Mouse (Mus musculus) fat pad, adult 2 months (tissue): ENCODE measurements at regions not wholly inside any gene's neighbourhood (a gene's known extent, or its start where the extent isn't known, plus 50 kb on each side); places are given as distances from the start of the nearest gene placed in this dataset.
"Not testable (repeated sequence)": the region's sequence is repeated elsewhere in the genome, so short reads cannot be mapped to it uniquely, and the experiment has no call there.

Experiments used
- DNase-seq: peaks from one replicate; pipeline ENCODE4 v3.0.0-alpha.2; 2011; ENCODE audit warnings: low read depth, low spot score; ENCODE audit errors: extremely low read depth

DNA sequence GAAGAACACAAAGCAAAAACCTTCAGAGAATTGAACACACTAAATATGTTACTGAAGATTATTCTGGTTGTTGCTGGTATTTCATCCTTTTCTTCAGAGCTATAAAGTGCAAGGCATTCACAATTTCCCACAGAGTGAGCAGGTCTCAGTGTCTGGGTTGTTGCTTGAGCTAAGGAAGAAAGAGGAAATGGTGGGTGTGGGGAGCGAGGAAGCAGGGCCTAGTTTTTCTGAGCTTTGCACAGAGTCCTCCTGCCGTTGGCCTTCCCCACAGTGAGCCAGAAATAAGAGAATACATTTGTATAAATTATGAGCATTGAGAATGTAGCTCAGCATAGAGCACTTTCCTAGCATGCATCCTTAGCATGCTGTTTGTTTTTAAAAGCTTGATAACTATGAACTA lies 120.8 kb upstream of the Tbl1xr1 start:
- DNase-seq, result no peak

DNA sequence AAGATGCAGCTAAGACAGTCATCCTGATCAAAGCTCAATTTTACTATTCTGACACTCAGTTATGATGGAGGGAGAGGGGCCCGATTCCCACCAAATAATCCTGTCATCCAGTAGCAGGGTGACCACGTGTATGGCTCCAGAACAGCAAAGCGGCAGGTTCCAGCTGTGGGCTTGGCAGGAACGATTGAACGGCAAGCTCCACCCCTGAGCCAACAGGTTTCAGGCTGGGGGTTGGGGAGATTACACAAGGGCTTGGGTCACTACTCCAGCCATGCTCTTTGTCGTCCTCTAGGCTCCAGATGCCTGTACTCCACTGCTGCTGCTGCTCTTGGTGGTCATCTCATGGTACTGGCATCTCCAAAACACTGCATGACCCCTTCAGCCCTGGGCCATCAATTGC lies 119.3 kb upstream of the Tbl1xr1 start:
- not testable (repeated sequence) for DNase-seq

DNA sequence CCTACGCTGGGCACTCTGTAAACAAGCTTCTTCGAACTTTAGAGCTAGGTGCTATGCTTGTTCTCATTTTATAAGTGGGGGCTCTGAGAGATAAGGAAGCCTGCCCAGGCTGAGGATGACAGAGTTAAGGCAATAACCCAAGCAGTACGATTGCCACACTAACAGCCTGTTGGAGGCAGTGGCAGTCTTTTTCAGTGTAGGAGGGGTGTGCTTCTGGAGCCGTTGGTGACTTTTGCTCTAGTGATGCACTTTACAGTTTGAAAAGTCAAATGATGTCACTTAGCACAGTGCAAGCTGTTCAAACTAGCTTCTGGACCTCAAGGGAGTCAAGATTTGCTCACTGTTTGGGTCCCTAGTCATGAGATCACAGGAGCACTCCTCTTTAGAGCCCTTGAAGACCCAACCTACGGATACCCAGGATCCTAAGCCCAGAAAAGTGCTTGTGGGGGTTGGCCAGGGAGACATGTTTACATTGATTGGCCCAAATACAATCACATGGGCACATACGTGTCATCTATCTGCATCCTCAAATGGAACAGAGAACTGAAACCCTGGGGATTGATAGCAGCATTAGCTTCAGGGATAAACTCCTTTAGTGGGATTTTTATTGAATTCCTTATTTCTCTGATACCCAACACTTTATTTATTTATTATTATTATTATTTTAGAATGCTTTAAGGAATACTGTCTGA lies 117.7 kb upstream of the Tbl1xr1 start:
- DNase-seq, result no peak

DNA sequence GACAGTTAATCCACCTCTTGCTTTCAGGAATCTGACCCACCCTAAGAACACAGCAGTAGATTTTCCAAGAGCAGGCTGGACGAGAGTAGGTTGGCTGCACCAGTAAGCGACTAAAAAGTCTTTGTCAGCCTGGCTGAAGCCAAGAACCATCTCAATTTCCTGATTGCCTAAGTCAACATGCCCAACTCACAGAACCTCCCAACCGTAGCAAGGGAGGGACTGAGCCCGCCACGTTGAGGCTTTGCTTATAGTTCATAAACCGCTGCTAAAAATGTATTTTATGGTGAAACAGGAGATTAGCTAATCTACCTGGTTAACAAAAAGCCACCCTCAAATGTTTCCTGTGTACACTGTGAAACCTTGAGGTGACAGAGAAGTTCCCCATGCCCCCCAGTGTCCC lies 115.4 kb upstream of the Tbl1xr1 start:
- DNase-seq, result no peak

DNA sequence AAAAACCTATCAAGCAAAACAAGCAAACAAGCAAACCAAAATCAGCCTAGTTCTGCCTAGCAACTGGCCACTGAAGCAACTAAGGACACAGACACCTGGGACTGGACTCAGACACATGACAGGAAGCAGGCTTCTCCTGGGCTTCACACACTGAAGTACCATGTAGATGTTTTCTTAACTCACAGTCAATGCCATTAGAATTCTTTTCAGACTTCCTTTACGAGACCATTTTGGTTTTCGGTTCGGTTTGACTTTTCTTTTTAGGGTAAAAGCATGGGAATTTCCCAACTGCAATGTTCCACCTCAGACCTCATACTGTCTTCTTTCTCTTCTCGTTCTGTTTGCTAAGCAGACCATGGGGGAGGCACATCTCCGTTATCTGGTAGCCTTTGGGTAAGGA lies 114.7 kb upstream of the Tbl1xr1 start:
- DNase-seq, result no peak

DNA sequence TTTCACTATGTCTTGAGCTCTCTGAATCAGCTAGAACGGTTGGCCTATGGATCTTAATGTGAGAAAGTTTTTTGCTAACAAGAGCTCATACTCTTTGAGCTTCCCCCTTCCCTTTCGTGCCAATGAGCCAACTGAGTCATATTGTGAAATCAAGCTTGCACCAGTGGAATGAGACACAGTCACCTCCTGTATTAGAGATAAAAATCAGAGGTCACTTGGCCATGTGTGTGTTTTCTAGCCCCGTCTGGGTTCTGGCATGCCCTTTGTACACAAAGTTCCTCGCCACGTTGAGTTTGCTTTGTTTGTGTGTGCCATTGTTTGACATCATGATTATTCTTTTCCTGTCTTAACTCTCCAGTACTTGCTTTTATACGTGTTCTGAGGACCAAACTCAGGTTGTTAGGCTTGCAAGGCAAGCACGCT lies 114.1 kb upstream of the Tbl1xr1 start:
- DNase-seq, result no peak

DNA sequence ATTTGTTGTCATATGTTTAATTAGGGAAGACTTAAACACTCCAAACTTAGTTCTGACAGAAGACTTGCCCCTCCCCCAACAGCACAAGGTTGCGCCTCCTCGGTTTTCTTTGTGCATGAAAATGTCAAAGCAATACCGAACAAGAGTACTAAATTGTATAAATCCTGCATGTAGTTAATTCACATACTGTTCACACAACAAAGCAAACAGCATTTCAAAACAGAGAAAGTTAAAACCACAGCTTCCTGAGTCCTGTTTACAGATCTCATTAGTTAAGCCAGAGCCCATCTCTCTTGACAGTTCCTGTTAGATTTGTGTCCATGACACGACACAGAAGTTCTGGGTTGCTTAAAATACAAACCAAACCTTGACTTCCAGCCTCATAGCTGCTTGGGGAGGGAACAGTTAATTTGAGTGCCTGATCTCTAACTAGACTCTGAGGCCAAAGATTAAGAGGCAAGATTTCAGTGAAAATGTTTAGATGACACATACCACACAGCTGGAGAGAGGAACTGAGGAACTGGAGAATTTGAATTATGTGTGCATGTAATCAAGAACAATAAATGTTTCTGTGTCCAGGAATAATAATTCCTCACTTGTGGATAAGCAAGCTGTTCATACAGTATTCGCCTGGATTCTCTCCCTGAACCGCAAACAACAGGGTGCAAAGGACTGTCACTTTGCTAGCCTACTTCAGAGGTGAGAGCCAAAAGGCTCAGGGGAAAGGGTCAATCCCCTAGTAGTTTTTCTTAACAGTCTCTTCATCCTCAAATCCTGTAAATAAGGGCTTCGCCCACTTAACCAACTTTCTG lies 113.3 kb upstream of the Tbl1xr1 start:
- DNase-seq, result no peak

DNA sequence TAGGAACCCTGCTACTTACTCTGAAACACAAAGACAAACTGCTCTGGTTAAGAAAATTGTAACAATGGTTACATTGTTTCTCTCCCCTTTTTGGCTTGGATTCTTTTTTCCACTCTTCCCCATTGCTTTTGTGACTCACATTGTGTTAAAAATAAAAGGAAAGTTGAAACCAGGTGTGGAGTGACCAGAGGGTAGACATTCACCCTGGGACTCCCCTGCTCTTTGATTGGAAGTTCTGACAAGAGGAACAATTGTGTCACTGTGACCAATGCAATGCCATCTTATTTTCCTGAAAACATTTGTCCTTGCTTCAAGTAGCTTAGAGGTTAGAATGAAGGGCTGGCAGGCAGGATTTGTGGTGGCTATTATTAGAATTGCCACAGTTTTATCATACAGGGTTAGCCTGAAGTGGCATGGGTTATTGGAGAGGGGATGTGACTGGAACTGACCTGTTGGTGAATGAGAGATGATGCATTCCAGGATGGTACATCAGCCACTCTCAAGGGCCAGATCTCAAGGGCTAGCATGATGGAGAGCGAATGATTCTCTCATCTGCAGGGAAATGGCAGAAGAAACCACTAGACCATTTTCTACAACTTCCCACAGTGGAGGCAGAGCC lies 112.6 kb upstream of the Tbl1xr1 start:
- DNase-seq, result no peak

DNA sequence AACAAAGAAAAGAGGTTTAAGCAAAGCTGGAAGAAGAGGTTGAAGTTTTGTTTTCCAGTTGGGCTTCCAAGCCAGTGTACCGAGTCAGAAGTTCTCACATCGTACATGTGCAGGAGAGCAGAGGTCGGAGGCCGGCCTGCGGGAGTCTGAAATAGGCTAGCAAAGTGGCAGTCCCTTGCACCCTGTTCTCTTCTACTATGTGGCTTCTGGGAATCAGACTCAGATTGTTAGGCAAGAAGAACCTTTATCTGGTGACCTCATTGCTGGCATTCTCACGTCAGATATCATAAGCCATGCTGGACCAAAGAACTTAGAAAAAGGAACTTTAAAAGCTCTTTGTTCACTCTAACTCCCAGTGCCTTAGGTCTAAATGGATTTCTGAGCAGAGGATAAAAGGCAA lies 112.0 kb upstream of the Tbl1xr1 start:
- no peak for DNase-seq

DNA sequence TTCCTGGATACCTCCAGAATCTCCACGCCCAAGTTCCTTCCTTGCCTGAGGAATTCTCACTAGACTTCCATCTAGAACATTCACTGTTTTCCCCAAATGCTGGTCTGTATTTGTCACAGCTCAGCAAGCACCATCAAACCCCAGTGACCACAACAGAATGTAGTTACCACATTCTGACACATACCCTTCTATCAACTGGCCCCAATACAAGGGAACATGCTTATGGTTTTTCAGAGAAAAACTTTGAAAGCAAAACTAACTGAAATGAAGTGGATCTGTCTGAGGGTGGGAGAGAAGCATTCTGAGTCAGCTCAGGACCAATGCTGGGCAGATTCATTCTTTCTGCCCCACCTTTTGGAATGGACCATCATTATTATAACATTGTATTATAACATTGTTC lies 110.9 kb upstream of the Tbl1xr1 start:
- DNase-seq, result no peak

DNA sequence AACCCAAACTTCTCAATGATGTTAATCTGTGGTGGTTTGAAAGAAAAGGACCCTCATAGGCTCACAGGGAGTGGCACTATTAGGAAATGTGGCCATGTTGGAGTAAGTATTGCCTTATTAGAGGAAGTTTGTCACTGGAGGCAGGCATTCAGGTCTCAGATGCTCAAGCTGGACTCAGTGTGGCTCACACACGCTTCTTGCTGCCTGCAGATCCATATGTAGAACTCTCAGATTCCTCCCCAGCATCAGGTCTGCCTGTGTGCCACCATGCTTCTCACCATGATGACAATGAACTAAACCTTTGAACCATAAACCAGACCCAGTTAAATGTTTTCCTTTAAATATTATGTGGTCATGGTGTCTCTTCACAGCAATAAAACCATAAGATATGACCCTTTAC lies 104.7 kb upstream of the Tbl1xr1 start:
- no peak for DNase-seq

DNA sequence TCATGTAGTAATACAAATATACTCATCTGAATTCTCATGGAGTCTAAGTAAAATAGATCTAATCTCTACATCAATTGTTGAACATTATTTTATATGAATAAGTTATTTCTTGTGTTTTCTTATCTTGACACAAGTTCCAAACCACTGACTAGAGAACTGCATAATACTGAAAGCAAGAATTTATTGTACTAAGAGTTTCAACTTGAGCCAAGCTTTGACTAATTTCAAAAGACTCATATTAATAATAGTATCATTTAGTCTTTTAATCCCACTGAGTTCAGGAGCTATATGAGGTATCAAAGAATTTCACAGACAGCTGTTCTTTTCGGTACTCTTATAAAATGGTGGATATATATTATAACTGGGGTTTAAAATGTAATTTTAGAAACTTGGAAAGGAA lies 103.3 kb upstream of the Tbl1xr1 start:
- no peak for DNase-seq

DNA sequence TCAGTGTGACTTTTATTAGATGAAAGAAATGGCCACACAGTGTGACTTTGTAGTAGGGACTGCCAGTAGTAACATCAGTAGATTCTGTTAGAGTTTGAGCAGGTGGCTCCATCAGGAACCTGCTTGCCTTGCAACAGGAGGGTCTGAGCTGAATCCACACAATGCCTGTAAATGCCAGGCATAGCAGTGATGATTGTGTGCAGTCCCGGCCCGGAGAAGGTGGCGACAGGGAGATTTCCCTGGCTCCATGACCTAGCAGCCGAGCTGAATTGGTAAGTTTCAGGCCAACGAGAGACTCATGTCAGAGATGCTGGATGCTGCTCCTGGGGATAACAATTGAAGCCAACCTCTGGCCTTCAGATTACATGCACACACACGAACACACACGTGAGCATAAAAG lies 102.8 kb upstream of the Tbl1xr1 start:
- no peak for DNase-seq

DNA sequence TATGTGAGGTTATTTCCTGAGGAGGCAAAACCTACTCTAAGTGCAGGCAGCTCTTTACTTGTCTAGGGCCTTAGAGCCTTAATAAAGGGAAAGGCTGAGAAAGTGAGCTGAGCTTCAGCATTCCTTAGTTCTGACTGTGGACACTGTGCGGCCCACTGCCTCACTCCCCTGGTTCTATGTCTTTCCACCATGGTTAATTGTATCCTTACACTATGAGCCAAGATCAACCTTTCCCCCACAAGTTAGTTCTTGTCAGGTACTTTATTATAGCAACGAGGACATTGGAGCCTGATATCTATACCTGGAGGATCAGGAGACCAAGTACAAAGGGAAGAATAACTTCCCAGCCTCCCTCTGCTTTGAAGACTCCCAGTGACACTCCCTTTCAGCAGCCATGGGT lies 101.7 kb upstream of the Tbl1xr1 start:
- no peak for DNase-seq

DNA sequence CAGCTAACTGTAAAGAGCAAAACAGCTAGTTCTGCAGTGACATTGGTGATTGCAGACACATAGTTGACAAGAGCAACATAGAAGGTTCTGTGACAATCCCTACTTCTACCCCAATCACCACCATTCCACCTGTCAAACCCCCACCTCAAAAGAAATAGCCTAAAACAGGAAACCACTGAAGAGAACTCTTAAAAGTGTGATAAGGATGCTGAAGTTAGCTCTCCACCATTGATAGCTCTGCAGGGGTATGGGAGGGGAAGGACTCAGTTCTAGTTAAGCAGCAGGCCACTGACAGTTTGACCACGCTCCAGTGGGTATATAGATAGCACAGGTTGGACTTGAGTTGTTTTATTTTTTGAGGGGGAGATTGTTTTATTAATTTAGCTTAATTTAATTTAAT lies 98.7 kb upstream of the Tbl1xr1 start:
- DNase-seq, result no peak

DNA sequence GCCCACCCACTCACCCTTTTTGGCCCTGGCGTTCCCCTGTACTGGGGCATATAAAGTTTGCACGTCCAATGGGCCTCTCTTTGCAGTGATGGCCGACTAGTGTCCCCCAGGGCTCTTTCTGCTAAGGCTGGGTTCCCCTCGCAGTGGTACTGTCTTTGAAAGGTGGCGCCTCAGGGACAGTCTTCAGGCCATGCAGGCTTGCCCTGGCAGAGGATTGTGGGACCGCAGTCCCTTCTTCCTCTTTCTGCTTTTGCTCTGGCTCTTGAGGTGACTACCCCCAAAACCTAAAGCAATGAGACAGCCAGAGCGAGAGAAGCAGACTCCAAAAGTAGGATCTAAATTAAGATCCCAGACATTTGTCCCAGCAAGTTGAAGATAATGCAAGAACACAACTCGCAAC lies 93.5 kb upstream of the Tbl1xr1 start:
- DNase-seq, result no peak

DNA sequence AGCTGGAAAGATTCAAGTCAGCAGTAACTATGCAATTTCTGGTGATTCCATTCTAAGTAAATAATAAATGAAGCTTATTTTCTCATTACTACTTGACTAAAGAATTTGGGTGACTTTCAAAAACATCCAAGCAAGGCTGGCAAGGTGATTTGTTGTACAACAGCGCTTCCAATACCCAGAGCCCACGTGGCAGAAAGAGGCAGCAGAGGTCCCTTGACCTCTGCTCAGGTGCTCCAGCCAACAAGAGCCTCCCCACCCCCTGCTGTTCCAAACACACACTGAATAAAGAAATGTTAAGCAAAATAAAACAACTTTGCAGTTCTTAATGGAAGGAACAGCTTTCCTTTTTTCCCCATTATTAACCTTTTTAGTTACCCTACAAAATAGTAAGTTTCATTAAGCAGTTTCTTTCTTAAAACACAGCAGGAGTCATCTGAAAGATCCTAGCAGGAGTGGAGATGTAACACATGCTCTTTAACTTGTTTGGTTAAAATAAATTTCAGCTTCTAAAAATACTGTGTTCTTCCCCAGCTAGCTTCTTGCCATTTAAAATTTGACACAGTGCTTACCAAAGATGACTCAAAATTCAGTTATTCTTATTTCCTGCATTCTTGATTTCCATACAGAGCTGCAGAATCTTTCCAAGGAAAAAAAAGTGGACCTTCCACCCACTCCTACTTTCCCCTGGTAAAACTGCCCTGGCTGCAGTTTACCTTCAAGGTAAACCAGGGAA lies 92.3 kb upstream of the Tbl1xr1 start:
- DNase-seq, result no peak

DNA sequence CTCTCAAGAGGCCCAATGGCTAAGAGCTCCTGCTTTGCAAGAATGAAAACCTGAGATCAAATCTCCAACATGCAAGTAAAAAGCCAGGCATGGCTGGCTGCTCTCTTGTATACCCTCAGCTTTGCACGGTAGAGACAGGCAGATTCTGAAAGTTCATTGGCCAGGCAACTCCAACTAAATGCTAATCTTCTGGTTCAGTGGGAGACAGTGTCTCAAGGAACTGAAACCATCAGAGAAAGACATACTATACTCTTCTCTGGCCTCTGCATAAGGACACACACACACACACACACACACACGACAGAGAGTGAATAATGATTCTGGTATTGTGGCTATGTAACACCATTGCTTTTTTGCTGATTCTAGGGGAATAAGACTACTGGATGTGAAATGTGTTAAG lies 91.6 kb upstream of the Tbl1xr1 start:
- DNase-seq, result no peak

DNA sequence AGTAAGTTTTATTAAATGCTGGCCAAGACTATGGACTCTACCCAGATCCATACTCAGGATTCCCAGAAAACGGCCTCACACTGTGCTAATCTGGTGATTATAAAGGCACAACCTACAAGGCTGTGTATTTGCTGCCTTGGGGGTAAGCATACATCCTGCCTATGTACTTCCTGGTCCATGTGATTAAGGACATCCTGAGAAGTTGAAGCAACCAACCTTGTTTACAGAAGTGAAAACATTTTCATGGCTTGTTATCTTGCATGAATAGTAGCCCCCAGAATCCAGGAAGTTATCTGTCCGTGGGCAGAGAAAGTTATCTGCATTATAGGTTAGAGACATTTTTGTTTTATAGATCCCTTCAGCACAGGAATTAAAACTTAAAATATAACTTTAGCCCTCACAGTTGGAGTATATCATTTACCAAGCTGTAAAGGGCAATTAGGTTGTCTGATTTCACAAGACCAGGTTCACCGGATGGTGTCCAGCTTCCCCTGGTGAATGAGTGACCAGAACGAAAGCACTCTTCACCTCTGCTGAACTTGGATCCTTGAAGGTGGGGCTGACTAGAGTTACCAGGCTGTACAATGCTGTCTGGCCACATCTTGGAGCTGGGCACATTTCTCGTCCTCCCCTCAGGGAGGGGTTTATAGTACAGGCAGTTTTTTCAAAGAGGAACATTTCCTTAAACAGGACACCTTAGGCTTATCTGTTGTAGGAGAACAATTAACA lies 90.1 kb upstream of the Tbl1xr1 start:
- DNase-seq, result no peak

DNA sequence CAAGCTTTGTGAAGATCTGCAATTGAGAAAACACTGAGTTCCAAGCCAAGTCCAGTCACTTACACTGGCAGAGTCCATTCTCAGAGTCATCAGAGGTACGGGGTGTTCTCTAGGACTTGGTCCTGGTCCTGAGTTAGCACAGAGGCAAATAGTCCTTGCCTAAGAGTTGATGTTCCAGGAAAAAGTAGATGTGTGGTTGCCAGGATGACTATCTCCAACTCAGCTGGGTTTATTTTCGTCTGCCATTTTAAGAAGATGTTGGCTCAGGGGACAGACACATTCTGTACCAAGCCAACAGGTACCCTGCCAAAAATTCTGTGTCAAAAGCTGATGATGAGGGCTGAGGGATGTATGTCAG lies 89.6 kb upstream of the Tbl1xr1 start:
- DNase-seq, result peak; percentile 100

DNA sequence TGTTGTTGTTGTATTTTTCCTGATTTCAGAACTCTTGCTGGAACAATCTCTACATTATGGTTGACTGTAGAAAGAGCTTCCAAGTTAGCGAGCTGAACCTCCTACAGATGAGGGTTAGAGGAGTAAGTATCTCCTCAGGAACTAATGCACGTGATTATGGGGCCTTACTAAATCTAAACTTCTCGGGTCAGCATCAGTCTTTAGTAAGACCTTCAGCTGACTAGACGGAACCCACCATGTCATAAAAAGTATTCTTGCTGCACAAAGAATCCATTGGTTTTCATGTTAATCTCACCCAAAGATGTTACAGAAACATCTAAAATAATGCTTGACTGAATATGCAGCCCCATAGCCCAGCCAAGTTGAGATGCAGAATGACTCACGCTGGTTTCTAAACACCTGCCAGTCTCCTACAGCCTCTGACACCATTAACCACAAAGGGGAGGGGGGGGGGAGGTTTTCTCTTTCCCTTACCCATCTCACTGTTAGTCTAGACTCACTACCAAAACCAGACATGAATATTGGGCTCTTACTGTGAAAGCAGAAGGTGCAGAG lies 88.9 kb upstream of the Tbl1xr1 start:
- DNase-seq, result no peak
